31 mouse cellular contexts compared by ENCODE assay signal in genomic region chr10:96502736-96503135, GRCm38 (mm10).
DNase-seq lines count a peak whose midpoint lies in the region; ATAC-seq lines count a peak whose summit lies in the region.
"Had no signal": no experiment of that assay in that cellular context is flagged by ENCODE, and none has a peak within 500 bp of the region (broad histone marks: within the 10 kb centered on the region; RNA-seq: fewer than 3 reads in every experiment).

No protein-coding gene starts in this region.

- ATAC-seq in cerebellum, adult (ENCODE audit: insufficient number of reproducible peaks, low FRiP score, low TSS enrichment) = peak; percentile 97
- ATAC-seq: activated CD4-positive, CD25-positive, alpha-beta regulatory T cell, adult 4 months; forebrain, embryonic 16.5 days had no signal

- 82% methylated on average over 6 of the region's 6 CpGs for WGBS in embryonic facial prominence, embryonic 10.5 days

- no peaks in the 10 kb centered on the region for H3K4me1 ChIP-seq in embryonic facial prominence, embryonic 10.5 days
- H3K4me1 ChIP-seq: embryonic facial prominence, embryonic 12.5 days; forebrain, embryonic 10.5 days; heart, embryonic 12.5 days; kidney, embryonic 15.5 days; megakaryocyte, embryonic 14.5 days had no signal

- H3K36me3 ChIP-seq in embryonic facial prominence, embryonic 10.5 days (replicated peaks) = no peaks in the 10 kb centered on the region
- H3K36me3 ChIP-seq: embryonic facial prominence, embryonic 12.5 days; forebrain, embryonic 10.5 days; heart, embryonic 12.5 days; kidney, embryonic 15.5 days had no signal

- H3K27me3 ChIP-seq in embryonic facial prominence, embryonic 10.5 days (replicated peaks; ENCODE audit: low read depth, poor library complexity, severe bottlenecking) = no peaks in the 10 kb centered on the region
- H3K27me3 ChIP-seq: CH12.LX; embryonic facial prominence, embryonic 12.5 days; heart, embryonic 12.5 days; kidney, embryonic 15.5 days; megakaryocyte, embryonic 14.5 days had no signal

- no peak overlapping the region for H3K27ac ChIP-seq in embryonic facial prominence, embryonic 10.5 days (replicated peaks)
- H3K27ac ChIP-seq: embryonic facial prominence, embryonic 12.5 days; forebrain, embryonic 10.5 days; gastrocnemius, adult 2 months; heart, adult 2 months; hindbrain, embryonic 14.5 days; kidney, embryonic 15.5 days; liver, embryonic 14.5 days had no signal

- DNase-seq in cerebellum, postnatal 4 days (ENCODE audit: low spot score in 2 of 2) = no peak
- peak; percentile 75 for DNase-seq in cerebellum, adult 11 months
- peak; percentile 91 for DNase-seq in cerebellum, adult 9-10 months
- peak; percentile 73 to 76 for DNase-seq in cerebellum, postnatal 36 days
- DNase-seq in thymus, postnatal 25 days = no peak
- no peak for DNase-seq in embryonic facial prominence, embryonic 10.5 days (ENCODE audit: low spot score)
- no peak for DNase-seq in testis, postnatal 10 days (ENCODE audit: low spot score)
- DNase-seq: adrenal gland, adult 2 months; gastrocnemius, adult 2 months; gastrocnemius, postnatal 36 days; heart, adult 2 months; kidney, adult 18-20 months; kidney, postnatal 25 days; liver; lung, adult 2 months; lung, postnatal 10 days; midbrain, embryonic 14.5 days; retina, postnatal 1 day; right cerebral cortex, postnatal 25 days; thymus, adult 18-20 months had no signal

- H3K9me3 ChIP-seq in embryonic facial prominence, embryonic 10.5 days = no peaks in the 10 kb centered on the region
- H3K9me3 ChIP-seq: embryonic facial prominence, embryonic 12.5 days; forebrain, embryonic 10.5 days; heart, embryonic 12.5 days; kidney, embryonic 15.5 days had no signal

- no peak overlapping the region for H3K4me3 ChIP-seq in embryonic facial prominence, embryonic 10.5 days
- H3K4me3 ChIP-seq: embryonic facial prominence, embryonic 12.5 days; forebrain, embryonic 10.5 days; gastrocnemius, adult 2 months; heart, adult 2 months; heart, embryonic 12.5 days; kidney, embryonic 15.5 days; megakaryocyte, embryonic 14.5 days had no signal

Comparison
In these comparisons a context has a peak if more than half of its experiments do, and no peak if none do; other contexts are left out.
1. DNase-seq: peak in cerebellum, adult 11 months (single experiment), cerebellum, adult 9-10 months (single experiment) and cerebellum, postnatal 36 days (2 of 2); none in cerebellum, postnatal 4 days (0 of 2), thymus, postnatal 25 days (single experiment), embryonic facial prominence, embryonic 10.5 days (single experiment) and testis, postnatal 10 days (single experiment).